Mouse (Mus musculus) frontal cortex, postnatal 14 days (tissue): ENCODE measurements around the gene Olfr532.
"Not testable (repeated sequence)": the region's sequence is repeated elsewhere in the genome, so short reads cannot be mapped to it uniquely, and the experiment has no call there.

Experiments used
- DNase-seq, 2 experiments: peaks; one replicate each; pipeline ENCODE4 v3.0.0; 2022; ENCODE audit warnings: low spot score in 2 of 2

The Olfr532 gene

DNA sequence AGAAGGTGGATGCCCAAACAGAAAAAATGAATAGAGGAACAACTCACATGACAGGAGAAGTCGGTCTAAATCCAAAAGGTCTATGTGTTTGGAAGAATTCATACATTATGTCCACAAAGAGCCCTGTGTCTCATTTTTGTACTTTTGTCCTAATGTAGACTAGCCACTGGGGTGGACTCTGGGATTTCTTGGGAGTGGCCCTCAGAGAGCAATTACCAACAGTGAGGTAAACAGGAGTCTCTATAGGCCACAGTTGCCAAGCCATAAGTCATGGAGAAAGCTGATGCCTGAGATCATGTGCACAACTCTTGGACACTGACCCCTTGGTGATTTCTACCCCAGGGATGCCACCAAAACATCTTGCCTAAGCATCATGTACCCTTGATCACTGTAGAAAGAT lies at the start of gene Olfr532:
Gene Olfr532, minus strand, starts transcription at position 101 of the 400 bp plus-strand sequence.
- no peak for DNase-seq

- DNase-seq, result not testable (repeated sequence)
Observed at GRCm38 (mm10) chr7:140463070-140463469, 41.6 kb upstream of the Olfr532 start, which contains the start of gene Olfr533. Olfr533 (plus strand) TSS chr7:140463370.

- no peak for DNase-seq
Observed at GRCm38 (mm10) chr7:140443141-140443540, 21.7 kb upstream of the Olfr532 start.

GRCm38 (mm10) chr7:140402818-140403217 lies 18.6 kb downstream of the Olfr532 start, which contains the start of gene Olfr531:
Olfr531 (minus strand) TSS chr7:140402918.
- DNase-seq, result no peak

DNA sequence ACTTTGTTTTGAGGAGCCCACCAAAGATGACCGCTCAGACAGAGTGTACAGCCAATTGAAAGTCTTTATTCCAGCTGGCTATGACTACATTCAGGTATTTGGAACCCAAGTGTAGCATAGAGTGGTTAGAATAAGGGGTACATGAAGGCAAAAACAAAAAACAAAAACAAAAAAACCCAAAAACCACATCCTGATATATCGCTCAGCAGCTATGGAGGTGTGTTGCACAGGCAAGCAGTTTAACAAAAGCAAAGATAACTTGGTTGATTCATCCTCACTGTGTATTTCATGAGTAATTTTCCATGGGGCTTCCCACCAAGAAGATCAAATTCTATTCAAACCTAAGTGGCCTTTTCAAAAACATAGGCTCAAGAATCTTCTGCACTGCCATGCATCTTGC lies 44.5 kb downstream of the Olfr532 start:
- no peak for DNase-seq

DNA sequence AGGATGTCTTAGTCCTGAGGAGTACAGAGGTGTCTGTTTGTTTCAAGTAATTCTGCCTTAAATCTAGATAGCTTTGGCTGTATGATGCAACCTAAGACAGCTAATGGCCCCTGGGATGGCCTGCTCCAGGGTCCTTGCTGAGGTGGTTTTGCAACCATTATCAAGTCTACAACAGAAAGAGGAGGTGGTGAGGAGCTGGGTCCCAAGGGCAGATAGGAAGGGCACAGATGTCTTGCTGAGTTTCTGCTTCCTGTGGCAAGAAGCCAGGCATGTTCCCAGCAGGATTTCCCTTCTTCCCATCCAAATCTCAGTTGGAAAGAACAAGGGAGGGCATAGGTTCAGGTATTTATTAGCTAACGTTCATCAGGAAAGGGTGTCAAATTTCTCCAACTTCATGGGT lies 45.2 kb downstream of the Olfr532 start, which contains the start of gene Olfr530:
Gene Olfr530, minus strand, starts transcription at position 101 of the 400 bp plus-strand sequence.
- DNase-seq, result no peak

GRCm38 (mm10) chr7:140374300-140374699 lies 47.1 kb downstream of the Olfr532 start:
- no peak for DNase-seq
